ENCODE assay signal across 9 mouse cellular contexts in the genomic region with DNA sequence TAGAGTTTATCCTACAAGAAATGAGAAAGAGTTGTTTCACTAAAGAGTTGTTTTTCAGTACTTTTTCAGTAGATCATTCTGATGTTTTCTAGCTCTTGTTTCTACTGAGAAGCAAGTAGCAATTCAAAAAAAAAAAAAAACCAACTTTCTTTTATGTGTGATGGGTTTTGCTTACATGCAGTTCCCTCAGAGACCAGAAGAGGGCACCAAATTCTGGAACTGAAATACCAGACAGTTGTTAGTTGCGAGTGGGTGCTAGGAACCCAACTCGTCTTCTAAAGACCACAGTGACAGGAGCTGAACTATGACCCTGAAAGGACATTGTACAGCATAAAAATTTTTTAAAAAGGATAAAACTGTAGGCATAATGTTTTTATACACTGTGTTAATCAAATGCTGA. TPM values are rescaled to one million over a fixed set of nuclear protein-coding genes. Genes with fewer than 3 reads are reported as not detected.
DNase-seq lines count a peak whose midpoint lies in the region; ATAC-seq and TF ChIP-seq lines count a peak whose summit lies in the region.
"Had no signal": no experiment of that assay in that cellular context is flagged by ENCODE, and none has a peak within 500 bp of the region (broad histone marks: within the 10 kb centered on the region; RNA-seq: fewer than 3 reads in every experiment).

No protein-coding gene starts in this region.

- WGBS in intestine, postnatal 0 days, result 94% methylated on average over 2 of the region's 2 CpGs
- 90% methylated on average over 2 of the region's 2 CpGs for WGBS in intestine, embryonic 15.5 days

- H3K27ac ChIP-seq in intestine, postnatal 0 days (ENCODE audit: low read depth, low read length), result no peak overlapping the region
- H3K27ac ChIP-seq in intestine, embryonic 15.5 days, result no peak overlapping the region
- H3K27ac ChIP-seq: liver, embryonic 15.5 days had no signal

- H3K4me3 ChIP-seq in intestine, postnatal 0 days (ENCODE audit: low read depth, low read length), result no peak overlapping the region
- no peak overlapping the region for H3K4me3 ChIP-seq in intestine, embryonic 15.5 days (replicated peaks)
- H3K4me3 ChIP-seq: liver, embryonic 15.5 days had no signal

- H3K4me1 ChIP-seq in intestine, postnatal 0 days (replicated peaks; ENCODE audit: control insufficient read depth, insufficient read depth, low read length), result 0 out of 2 replicates have a peak, but pooled peaks cover 7% of the 10 kb centered on the region
- H3K4me1 ChIP-seq in intestine, embryonic 15.5 days (replicated peaks), result peaks cover 4% of the 10 kb centered on the region; the same call in 1 of the 2 replicates

- H3K9ac ChIP-seq in intestine, postnatal 0 days (ENCODE audit: low read depth, low read length), result no peak overlapping the region
- no peak overlapping the region for H3K9ac ChIP-seq in intestine, embryonic 15.5 days
- H3K9ac ChIP-seq: liver, embryonic 15.5 days had no signal

- TF ChIP-seq CTCF in intestine, postnatal 0 days (IDR thresholded peaks at IDR 0.05; ENCODE audit: low read depth), result peak; percentile 67

- H3K9me3 ChIP-seq in intestine, postnatal 0 days (ENCODE audit: control insufficient read depth), result no peaks in the 10 kb centered on the region
- no peaks in the 10 kb centered on the region for H3K9me3 ChIP-seq in intestine, embryonic 15.5 days

- H3K4me2 ChIP-seq in intestine, postnatal 0 days (replicated peaks; ENCODE audit: low read depth), result no peak overlapping the region
- H3K4me2 ChIP-seq in intestine, embryonic 15.5 days (replicated peaks), result no peak overlapping the region
- H3K4me2 ChIP-seq: liver, embryonic 15.5 days had no signal

- H3K27me3 ChIP-seq in intestine, postnatal 0 days (replicated peaks; ENCODE audit: control insufficient read depth, insufficient read depth, low read length), result no peaks in the 10 kb centered on the region
- H3K27me3 ChIP-seq in intestine, embryonic 15.5 days (replicated peaks), result no peaks in the 10 kb centered on the region
- H3K27me3 ChIP-seq: liver, embryonic 15.5 days had no signal

- peak; percentile 74 for DNase-seq in B cell, adult 2 months
- peak; percentile 29 for DNase-seq in MN1 (ENCODE audit: low spot score)
- DNase-seq in naive thymus-derived CD4-positive, alpha-beta T cell, adult 2 months (ENCODE audit: low read depth), result peak; percentile 78
- no peak for DNase-seq in urinary bladder, postnatal 25 days (ENCODE audit: low spot score)
- DNase-seq in yolk sac, embryonic 10.5 days (ENCODE audit: low spot score), result no peak

- no peaks in the 10 kb centered on the region for H3K36me3 ChIP-seq in intestine, postnatal 0 days (ENCODE audit: control insufficient read depth, insufficient read depth)
- H3K36me3 ChIP-seq in intestine, embryonic 15.5 days, result no peaks in the 10 kb centered on the region

- ATAC-seq in intestine, postnatal 0 days, result no peak
- no peak for ATAC-seq in intestine, embryonic 15.5 days
- ATAC-seq in activated CD4-positive, CD25-positive, alpha-beta regulatory T cell, adult 4 months, result no peak

RNA-seq across cellular contexts. Expression of a gene that starts 2.4 kb away (rescaled TPM):
- polyA plus RNA-seq in intestine, postnatal 0 days (2015; fragmentation: Nextera tagmentation; extraction: Ambion mirVana), result 45.6 and 46.5 TPM in 2 replicates
- polyA plus RNA-seq in intestine, embryonic 15.5 days (2015; fragmentation: Nextera tagmentation; extraction: Ambion mirVana), result 52.9 and 62.8 TPM in 2 replicates
- polyA plus RNA-seq in activated CD4-positive, CD25-positive, alpha-beta regulatory T cell, adult 4 months (2017; shearing (Covaris generic)), result 10 to 100 TPM; 74.4 to 93.1 TPM

RNA-seq across cellular contexts. Expression of a gene that starts 22.6 kb away (rescaled TPM):
- polyA plus RNA-seq in intestine, postnatal 0 days (2015; fragmentation: Nextera tagmentation; extraction: Ambion mirVana), result 3.1 and 3.2 TPM in 2 replicates
- polyA plus RNA-seq in intestine, embryonic 15.5 days (2015; fragmentation: Nextera tagmentation; extraction: Ambion mirVana), result 3.8 and 4.8 TPM in 2 replicates
- under 1 TPM; 0.31 to 0.62 TPM for polyA plus RNA-seq in activated CD4-positive, CD25-positive, alpha-beta regulatory T cell, adult 4 months (2017; shearing (Covaris generic))

RNA-seq across cellular contexts. Expression of a gene that starts 49.3 kb away (rescaled TPM):
- 24.6 and 28.5 TPM in 2 replicates for polyA plus RNA-seq in intestine, postnatal 0 days (2015; fragmentation: Nextera tagmentation; extraction: Ambion mirVana)
- polyA plus RNA-seq in intestine, embryonic 15.5 days (2015; fragmentation: Nextera tagmentation; extraction: Ambion mirVana), result 33.2 and 37.3 TPM in 2 replicates
- 10 to 100 TPM; 72.6 to 89.9 TPM for polyA plus RNA-seq in activated CD4-positive, CD25-positive, alpha-beta regulatory T cell, adult 4 months (2017; shearing (Covaris generic))

Comparison
In these comparisons a context has a peak if more than half of its experiments do, and no peak if none do; other contexts are left out.
1. DNase-seq: peak in B cell, adult 2 months (2 of 2), MN1 (single experiment) and naive thymus-derived CD4-positive, alpha-beta T cell, adult 2 months (single experiment); none in urinary bladder, postnatal 25 days (single experiment) and yolk sac, embryonic 10.5 days (single experiment).